Mouse (Mus musculus) A20 (cell line): Measurements from ENCODE around the gene Gm20388.

Experiments used
- DNase-seq: peaks from one replicate; pipeline ENCODE4 v3.0.0-alpha.2; 2011; ENCODE audit warnings: low read depth, low spot score

Gene Gm20388

GRCm38 (mm10) chr8:122718711-122719499 lies 2808.3 kb downstream of the Gm20388 start:
- DNase-seq, result no peak

DNA sequence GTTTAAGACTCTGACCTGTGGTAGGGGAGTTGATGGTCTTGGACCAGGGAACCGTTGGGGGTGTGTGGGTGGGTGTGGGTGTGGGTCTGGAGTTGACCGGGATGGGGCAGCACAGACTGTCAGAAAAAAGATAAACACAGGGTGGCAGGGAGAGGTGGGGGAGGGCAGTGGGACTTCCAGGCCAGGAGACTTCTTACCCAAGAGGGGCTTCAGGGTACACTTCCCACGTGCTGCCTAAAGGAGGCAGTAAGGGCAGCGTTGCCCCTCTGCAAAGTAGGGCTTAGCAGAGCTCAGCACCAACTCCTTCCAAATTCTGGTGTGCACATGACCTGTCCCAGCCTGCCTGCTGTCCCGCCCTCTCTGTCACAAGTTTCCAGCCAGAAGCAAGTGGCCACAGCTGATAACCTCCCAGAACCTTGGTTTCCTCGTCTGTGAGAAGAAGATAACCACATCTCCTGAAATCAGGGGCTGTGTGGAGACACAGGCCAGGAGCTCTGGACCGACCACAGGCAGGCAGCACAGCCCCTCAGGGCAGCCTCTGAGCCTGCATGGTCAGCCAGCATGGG lies 2808.9 kb downstream of the Gm20388 start:
- no peak for DNase-seq

GRCm38 (mm10) chr8:122720070-122720729 lies 2809.6 kb downstream of the Gm20388 start:
- DNase-seq, result no peak

GRCm38 (mm10) chr8:122720811-122721640 lies 2810.4 kb downstream of the Gm20388 start:
- peak; percentile 30 for DNase-seq

DNA sequence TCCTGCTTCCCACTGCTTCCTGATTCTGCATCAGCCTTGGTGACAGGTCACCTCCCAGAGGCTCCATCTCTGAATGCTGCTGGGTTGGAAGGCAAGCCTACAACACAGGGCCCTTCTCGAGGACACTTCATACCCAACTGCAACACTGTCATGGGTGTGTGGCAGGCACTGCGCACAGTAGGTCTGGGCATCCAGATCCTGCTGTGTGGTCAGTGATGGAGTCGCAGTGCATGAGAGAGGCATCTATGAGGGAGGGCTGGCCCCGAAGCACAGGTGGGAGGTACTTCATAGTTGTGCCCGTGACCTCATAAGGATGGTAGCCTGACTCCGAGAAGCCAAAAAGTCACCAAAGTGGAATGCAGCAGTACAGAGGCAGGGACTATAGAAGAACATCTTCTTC lies 2814.5 kb downstream of the Gm20388 start:
- DNase-seq, result no peak

DNA sequence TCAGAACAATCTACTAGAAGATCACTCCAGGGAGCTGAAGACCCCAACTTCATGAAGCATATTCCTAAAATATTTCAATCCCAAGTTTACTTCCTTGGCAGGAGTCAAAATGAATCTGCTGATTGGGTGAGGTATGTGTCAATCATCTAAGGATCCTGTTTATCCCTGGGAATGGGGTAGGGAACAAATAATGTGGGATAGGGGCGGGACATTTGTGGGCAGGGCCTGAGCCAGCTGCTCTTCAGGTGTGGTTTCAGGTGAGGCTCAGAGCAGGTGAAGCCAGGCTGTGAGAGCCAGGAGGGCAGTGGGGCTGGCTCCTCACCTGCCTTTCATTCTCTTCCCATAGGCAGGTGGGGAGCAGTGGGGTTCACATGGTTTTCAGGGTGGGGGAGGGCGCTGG lies 2816.1 kb downstream of the Gm20388 start:
- no peak for DNase-seq

DNA sequence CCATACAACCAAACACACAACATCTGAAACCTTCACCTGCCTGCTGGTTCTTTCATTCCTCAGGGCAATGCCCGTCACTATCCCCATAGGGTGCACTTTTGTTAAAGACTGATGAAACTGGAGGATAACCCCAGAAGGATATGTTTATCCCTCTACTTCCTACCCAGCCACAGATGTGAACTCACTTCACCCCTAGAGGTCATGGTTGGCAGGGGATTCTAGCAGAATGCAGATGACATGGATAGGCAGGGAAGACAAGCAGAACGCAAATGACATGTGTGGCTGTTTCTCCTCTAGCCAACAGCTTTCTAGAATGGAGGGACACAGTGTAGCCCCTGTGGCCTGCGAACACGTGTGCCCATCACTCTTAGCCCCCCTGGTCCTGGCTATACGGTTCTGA lies 2816.8 kb downstream of the Gm20388 start:
- DNase-seq, result no peak

- DNase-seq, result no peak
Measured at GRCm38 (mm10) chr8:122728630-122729029, 2818.0 kb downstream of the Gm20388 start.

GRCm38 (mm10) chr8:122735110-122735509 lies 2824.5 kb downstream of the Gm20388 start:
- no peak for DNase-seq

GRCm38 (mm10) chr8:122735542-122736473 lies 2825.2 kb downstream of the Gm20388 start:
- no peak for DNase-seq

DNA sequence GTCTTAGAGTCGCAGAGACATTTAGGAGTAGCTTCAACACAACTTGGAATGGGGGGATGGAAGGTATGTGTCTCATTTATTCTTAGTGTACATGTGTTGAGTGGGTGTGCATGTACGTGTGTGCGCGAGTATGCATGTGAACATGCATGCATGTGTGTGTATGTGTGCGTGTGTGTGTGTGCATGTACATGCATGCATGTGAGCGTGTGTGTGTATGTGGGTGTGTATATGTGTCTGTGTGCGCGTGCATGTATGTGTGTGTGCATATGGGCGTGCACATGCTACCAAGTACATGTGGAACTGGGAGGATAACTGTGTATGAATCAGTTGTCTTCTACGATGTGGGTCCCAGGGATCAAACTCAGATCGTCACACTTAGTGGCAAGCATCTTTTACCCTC lies 2826.0 kb downstream of the Gm20388 start:
- no peak for DNase-seq

- no peak for DNase-seq
Measured at GRCm38 (mm10) chr8:122737071-122737470, 2826.4 kb downstream of the Gm20388 start.

DNA sequence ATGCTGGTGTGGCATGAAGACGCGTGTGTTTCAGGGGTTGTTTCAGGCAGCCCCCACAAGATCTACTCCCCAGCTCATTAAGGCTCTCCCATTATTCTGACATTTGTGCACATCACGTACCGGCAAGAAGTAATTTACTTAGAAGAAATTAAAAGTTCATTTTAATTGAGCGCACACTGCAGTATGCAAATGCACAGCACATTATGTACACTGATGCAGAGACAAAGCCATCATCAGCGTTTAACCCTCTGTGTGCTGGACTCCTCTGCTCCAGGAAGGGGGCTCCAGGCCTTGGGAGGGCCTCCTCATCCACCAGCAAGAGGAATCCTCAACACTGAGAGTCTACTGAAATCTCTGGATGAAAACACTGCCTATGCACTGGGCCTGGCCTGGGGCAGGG lies 2827.2 kb downstream of the Gm20388 start:
- DNase-seq, result no peak

DNA sequence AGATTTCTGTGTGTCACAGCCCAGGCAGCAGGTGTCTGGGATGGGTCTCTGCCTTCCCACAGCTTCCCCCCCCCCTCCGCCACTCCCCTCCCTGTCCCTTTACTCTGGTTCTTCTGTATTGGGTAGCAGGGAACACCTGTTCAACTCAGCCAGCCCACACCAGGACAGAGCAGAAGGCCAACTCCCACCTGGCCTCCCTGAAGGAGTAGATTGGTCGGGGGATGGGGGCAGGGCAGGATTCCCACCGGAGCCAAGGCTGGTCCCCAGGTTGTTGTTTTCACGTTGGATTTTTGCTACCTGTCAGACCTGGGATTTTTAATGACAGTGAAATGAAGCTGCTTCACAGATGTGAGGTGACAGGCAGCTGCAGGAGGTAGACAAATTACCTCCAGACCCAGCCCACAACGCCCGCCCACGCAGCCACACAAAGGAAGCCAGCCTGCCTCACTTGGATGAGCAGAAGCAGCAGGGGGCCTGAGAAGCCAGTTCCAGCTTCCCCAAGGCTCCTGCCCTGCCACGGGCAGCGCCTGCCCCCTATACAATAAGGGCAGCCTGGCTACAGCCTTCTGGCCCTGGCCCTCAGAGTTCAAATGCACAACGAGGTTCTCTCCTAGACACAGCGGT lies 2828.6 kb downstream of the Gm20388 start:
- peak; percentile 92 for DNase-seq

DNA sequence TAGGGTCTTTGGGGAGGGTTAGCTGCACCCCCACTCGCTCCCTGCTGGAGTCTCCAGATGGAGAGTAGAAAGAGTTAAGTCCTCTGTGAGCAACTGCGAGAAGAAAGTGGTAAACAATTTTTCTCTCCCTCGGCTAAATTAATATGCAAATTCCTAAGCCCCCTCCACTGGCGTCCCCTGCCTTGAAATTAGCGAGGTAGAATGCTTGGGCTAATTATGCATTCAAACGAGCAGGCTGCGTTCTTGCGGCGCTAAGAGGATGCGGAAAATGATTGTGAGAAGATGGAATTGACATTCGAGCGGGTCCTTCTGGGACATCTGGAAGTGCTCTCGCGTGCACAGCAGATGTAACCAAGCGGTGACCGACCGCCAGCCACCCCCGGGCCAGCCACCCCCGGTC lies 2831.8 kb downstream of the Gm20388 start:
- DNase-seq, result no peak

GRCm38 (mm10) chr8:122745022-122745749 lies 2834.5 kb downstream of the Gm20388 start:
- no peak for DNase-seq

DNA sequence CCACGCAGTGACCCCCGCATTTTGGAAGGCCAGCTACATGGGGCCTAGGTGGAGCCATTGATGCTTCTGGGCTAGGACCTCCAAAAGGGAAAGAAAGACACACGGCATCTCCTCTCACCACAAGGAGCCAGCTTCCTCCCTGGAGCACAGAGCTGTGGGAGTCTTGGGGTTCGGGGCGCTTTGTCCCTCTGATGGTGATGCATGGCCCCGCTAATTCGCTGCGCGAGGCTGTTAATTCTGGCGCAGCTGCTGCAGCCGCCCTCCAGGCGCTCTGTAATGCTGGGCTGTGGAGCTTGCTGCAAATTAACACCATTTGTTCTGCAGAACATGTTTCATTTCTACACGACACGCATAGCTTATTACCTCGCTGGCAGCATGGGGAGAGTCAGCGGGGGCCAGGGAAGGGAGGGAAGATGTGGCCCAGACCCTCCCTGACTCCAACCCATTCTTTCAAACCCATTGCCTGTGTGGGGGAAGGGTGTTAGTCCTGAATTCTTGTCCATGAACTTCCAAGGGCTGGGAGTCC lies 2835.2 kb downstream of the Gm20388 start:
- no peak for DNase-seq

- DNase-seq, result no peak
Measured at GRCm38 (mm10) chr8:122746439-122746838, 2835.8 kb downstream of the Gm20388 start.

DNA sequence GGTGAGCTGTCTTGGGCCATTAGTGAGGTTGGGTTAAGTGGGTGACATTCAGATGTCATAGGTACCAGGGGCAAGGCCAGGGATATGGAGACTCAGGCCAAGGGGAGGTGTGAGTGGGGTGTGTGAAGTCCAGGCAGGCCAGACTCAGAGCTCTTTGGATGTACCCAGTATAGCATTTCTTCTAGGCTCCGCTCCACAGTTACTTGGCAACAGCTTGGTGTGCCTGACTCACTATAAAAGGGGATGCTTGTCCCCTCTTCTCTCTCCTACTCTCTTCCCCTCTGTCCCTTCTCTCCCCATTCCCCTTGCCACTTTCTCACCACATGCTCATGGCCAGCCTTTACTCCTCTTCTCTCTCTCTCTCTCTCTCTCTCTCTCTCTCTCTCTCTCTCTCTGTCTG lies 2837.2 kb downstream of the Gm20388 start:
- DNase-seq, result no peak
